Mouse (Mus musculus) limb, embryonic 14.5 days (tissue): ENCODE measurements at regions not wholly inside any gene's neighbourhood (a gene's known extent, or its start where the extent isn't known, plus 50 kb on each side); places are given as distances from the start of the nearest gene placed in this dataset.

Experiments
- ATAC-seq: fragments of 200-750 bp; cut with Nextera tagmentation; 2 replicates; pipeline ENCODE4 v1.8.0; 2017; ENCODE audit warnings: low read depth, moderate number of reproducible peaks, moderate TSS enrichment; ENCODE audit not compliant: low FRiP score
- DNase-seq: peaks from one replicate; pipeline ENCODE4 v3.0.0-alpha.2; 2015; ENCODE audit warnings: low spot score
- H3K27ac ChIP-seq: fragments of 300-500 bp; sonication (generic); replicated peaks from 2 replicates; pipeline ENCODE4 v1.5.1; 2014; ENCODE audit warnings: low read depth, mild to moderate bottlenecking, low read length, moderate library complexity, mixed read lengths
- H3K27me3 ChIP-seq: fragments of 300-500 bp; sonication (generic); 2 replicates; pipeline ENCODE4 v1.6.1; 2014; ENCODE audit warnings: low read length, mixed read lengths; ENCODE audit not compliant: control insufficient read depth, insufficient read depth
- H3K36me3 ChIP-seq: fragments of 300-500 bp; sonication (generic); 2 replicates; pipeline ENCODE4 v1.6.1; 2014; ENCODE audit warnings: mild to moderate bottlenecking, low read length, moderate library complexity, mixed read lengths; ENCODE audit not compliant: control insufficient read depth, insufficient read depth
- H3K4me1 ChIP-seq: fragments of 300-500 bp; sonication (generic); 2 replicates; pipeline ENCODE4 v1.6.1; 2014; ENCODE audit warnings: antibody characterized with exemption, low read length, mixed read lengths; ENCODE audit not compliant: control insufficient read depth, insufficient read depth
- H3K4me2 ChIP-seq: fragments of 300-500 bp; sonication (generic); replicated peaks from 2 replicates; pipeline ENCODE4 v1.6.1; 2014; ENCODE audit warnings: low read depth, mild to moderate bottlenecking, low read length, moderate library complexity; ENCODE audit not compliant: severe bottlenecking
- H3K4me3 ChIP-seq: fragments of 300-500 bp; sonication (generic); replicated peaks from 2 replicates; pipeline ENCODE4 v1.5.1; 2014; ENCODE audit warnings: low read length
- H3K9ac ChIP-seq: fragments of 300-500 bp; sonication (generic); 2 replicates; pipeline ENCODE4 v1.6.1; 2014; ENCODE audit warnings: mild to moderate bottlenecking, low read depth, low read length, moderate library complexity; ENCODE audit not compliant: severe bottlenecking
- H3K9me3 ChIP-seq: fragments of 300-500 bp; sonication (generic); 2 replicates; pipeline ENCODE4 v1.6.1; 2016; ENCODE audit warnings: low read length; ENCODE audit not compliant: control insufficient read depth
- POLR2A ChIP-seq: fragments of 200-500 bp; IDR thresholded peaks from 2 replicates; pipeline ENCODE4 v1.8.0; 2012; ENCODE audit warnings: inconsistent platforms, mild to moderate bottlenecking, moderate library complexity, borderline replicate concordance; ENCODE audit not compliant: insufficient read depth, insufficient read length; ENCODE audit errors: extremely low read depth
- WGBS: fragments of 180-500 bp; shearing (Covaris S2); extraction: QIAGEN DNeasy Blood & Tissue Kit; methylation state at CpG from one replicate; pipeline ENCODE4 v1.1.7; 2014; 5-methylcytosine and 5-hydroxymethylcytosine counted together

GRCm38 (mm10) chr12:9513926-9514325, 56.0 kb upstream of the Osr1 start:
- no peak overlapping the region for H3K9ac ChIP-seq
- no peak for ATAC-seq
- H3K9me3 ChIP-seq: no peaks in the 10 kb centered on the region
- H3K27me3 ChIP-seq: no peaks in the 10 kb centered on the region
- no peak overlapping the region for H3K4me2 ChIP-seq
- H3K36me3 ChIP-seq: no peaks in the 10 kb centered on the region
- no peak overlapping the region for H3K4me3 ChIP-seq
- no peak overlapping the region for H3K27ac ChIP-seq
- H3K4me1 ChIP-seq: no peaks in the 10 kb centered on the region
- TF ChIP-seq POLR2A: no peak
- 68% methylated on average over 5 of the region's 5 CpGs for WGBS
- no peak for DNase-seq

DNA sequence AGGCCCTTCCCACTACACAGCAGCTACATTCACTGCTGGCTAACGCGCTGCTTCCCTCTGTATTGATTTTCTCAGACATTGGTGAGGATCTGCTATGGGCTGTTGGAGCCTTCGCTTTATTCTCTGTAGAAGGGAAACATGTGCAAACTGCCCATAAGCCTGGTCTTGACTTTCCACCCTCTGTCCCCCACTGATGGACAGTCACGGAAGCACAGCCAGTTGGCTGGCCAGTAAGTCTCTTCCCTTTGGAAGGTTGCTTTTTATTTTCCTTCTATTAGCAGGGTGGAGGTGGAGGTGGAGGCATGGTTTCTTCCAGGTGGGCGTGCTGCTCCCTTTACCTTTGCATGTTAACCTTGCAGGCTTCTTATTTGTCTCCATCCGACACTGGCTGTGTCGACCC, 51.1 kb upstream of the Osr1 start:
- Histone ChIP-seq H3K4me2 (no peak overlapping the region), H3K9me3 (no peaks in the 10 kb centered on the region), H3K4me3 (no peak overlapping the region), H3K27me3 (no peaks in the 10 kb centered on the region), H3K4me1 (no peaks in the 10 kb centered on the region), H3K9ac (no peak overlapping the region), H3K36me3 (no peaks in the 10 kb centered on the region), H3K27ac (no peak overlapping the region)
- TF ChIP-seq POLR2A: no peak
- no peak for ATAC-seq
- 79% methylated on average over 7 of the region's 7 CpGs for WGBS
- no peak for DNase-seq

GRCm38 (mm10) chr12:9519346-9519745, 50.6 kb upstream of the Osr1 start:
- Histone ChIP-seq H3K9me3 (no peaks in the 10 kb centered on the region), H3K27me3 (no peaks in the 10 kb centered on the region), H3K4me1 (no peaks in the 10 kb centered on the region), H3K4me2 (no peak overlapping the region), H3K27ac (no peak overlapping the region), H3K4me3 (no peak overlapping the region), H3K9ac (no peak overlapping the region), H3K36me3 (no peaks in the 10 kb centered on the region)
- 83% methylated on average over 3 of the region's 3 CpGs for WGBS
- TF ChIP-seq POLR2A: no peak
- DNase-seq: peak; percentile 14
- no peak for ATAC-seq
